Mouse (Mus musculus): ENCODE results near the gene Ric1.
"Not testable (repeated sequence)": the region's sequence is repeated elsewhere in the genome, so short reads cannot be mapped to it uniquely, and the experiment has no call there.

The Ric1 gene

DNA sequence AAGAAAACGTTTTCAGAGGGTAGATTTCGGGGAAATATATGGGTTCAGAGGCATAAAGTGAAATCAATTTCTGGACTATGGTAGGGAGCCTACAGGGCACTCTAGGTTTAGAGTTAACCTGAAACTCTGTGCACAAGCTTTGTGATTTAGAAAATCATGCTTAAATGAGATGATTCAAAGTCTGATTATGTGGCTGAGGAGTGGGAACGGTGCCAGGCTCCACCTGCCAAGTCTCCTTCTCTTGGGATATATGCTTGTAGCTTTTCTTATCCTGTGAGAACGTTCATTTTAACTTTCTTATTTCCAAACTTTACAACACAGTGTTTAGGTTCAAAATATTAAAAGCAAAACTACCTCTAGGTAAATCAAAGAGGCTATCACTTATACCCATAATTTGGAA lies 2.5 kb downstream of the Ric1 start:
- CTCF ChIA-PET, result no interaction called here

DNA sequence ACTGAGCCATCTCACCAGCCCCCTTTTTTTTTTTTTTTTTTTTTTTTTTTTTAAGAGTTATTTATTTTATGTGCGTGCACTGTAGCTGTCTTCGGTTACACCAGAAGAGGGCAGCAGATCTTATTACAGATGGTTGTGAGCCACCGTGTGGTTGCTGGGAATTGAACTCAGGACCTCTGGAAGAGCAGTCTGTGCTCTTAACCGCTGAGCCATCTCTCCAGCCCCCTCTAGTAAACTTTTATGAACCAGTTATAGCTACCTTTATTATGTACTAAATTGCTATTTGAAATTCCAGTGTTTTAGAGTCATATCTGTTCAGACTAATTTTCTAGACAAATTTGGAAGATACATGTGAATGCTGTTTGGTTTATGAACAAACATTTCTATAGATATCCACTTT lies 3.5 kb downstream of the Ric1 start:
- CTCF ChIA-PET, result interaction anchor here (0.7 kb wide), 1 partner anchor 17 kb away, joined by 4 read pairs; no protein-coding TSS in a partner anchor

DNA sequence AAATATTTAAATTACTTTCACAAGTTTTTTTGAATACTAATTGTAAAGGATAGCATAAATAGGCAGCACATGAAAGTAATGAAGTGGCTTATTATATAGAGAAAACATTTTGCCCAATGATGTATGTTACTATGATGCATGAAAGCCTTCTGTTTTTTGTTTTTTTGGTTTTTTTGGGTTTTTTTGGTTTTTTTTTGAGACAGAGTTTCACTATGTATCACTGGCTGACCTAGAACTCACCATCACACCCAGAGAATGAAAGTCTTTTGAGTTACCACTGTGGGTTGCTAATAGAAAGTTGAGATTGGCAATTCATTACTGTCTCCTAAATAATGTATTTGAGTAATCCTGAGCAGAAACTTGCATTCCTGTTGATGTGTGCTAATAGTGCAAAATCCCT lies 4.8 kb downstream of the Ric1 start:
- CTCF ChIA-PET, result no interaction called here

DNA sequence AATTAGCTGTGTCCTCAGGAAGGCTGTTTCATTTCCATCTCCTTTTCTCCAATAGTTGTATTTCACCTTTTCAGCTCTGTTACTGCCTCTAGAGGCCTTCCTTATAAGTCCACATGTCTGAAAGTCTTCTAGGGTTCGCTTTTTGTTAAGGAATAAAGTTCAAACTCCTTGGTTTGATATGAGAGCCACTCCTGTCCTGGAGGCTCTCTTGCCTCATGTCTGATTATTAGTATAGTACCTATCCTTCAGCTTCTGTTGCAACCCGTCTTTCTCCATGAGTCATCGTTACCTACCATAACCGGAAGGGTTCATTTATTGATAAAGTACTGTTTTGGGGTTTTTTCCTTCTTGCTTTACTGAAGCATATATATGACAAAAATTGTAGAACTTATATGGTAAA lies 5.2 kb downstream of the Ric1 start:
- CTCF ChIA-PET, result no interaction called here

DNA sequence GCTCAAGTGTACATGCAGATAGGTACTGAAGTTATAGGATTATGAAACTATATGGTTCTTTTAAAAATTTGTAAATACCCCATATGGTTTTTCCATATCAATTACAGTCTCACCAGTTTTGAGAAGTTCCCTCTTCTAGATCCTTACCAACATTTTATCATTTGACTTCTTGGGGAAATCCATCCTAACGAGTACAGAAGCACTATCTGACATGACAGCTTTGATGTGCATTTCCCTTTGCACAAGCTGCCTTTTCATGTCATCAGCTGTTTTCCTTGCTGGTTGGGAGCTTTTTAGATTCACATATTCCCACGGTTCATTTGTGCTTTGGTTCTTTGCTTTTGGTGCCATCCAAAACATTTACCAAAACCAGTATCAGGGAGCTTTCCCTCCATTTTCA lies 6.5 kb downstream of the Ric1 start:
- CTCF ChIA-PET, result no interaction called here

DNA sequence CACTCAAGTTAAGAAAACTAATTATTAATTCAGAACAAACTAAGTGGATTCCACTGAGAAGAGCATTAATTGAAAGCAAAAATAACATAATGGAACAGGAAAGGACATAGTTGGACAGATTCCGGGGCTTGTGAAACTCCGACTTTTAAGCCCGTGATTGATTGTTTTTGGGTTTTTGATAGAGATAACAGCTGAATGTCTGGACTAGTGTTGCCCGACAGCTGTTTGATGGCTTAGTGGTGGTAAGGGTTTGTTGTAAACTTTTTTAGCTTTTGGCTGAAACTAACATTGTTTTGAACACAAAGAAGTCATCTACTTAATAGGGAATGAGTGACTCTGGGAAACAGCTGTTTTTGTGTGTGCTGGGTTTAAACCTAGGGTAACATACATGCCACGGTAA lies 11.9 kb downstream of the Ric1 start:
- CTCF ChIA-PET, result interaction anchor here (0.5 kb wide), 1 partner anchor 258 kb away, joined by 3 read pairs; no protein-coding TSS in a partner anchor

DNA sequence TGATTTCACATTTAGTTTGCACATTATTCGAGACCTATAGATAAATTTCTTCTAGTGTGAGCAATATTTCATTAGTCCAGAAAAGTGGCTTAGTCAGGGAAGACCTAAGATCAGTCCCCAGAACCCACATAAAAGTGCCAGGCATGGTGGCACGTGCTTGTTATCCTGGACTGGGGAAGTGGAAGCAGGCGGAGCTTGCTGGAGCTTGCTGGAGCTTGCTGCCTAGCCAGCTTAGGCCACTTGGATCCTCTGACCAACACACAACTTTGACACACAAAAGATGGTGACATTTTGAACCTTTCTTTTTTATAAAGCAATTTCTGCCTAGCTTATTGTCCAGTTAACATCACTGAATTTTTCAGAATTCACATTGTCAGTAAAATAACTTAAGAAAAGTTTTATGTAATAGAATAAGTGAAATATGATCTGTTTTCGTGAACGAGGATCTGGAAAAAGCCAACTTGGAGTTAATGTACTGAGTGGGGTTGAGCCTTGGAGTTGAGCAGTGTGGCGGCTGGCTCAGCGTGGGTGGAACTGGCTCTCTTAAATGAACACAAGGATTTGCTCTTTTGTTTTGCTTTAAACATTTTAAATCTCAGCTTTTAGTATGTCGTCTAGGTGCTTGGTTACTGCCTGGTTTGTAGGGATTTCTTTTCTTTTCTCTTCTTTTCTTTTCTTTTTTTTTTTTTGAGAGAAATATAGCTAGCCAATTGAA lies 20.3 kb downstream of the Ric1 start:
- CTCF ChIA-PET, result no interaction called here

DNA sequence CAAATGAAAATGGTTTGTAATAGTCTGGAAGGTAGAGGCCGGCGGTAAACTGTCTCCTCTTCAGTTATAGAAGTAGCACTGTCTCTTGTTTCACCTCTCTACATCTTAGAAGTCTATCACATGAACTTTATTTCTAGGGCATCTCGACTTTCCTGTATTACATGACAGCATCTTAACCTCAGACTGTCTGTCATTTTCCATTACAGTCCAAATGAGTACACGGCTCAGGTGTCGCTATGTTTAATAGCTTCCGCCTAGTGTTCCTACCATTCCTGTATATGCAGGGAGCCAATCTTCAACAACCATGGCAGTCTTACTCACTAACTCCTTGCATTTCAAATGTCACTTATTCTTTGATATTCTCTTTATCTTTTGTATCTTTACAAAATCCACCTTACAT lies 21.9 kb downstream of the Ric1 start:
- CTCF ChIA-PET, result no interaction called here

DNA sequence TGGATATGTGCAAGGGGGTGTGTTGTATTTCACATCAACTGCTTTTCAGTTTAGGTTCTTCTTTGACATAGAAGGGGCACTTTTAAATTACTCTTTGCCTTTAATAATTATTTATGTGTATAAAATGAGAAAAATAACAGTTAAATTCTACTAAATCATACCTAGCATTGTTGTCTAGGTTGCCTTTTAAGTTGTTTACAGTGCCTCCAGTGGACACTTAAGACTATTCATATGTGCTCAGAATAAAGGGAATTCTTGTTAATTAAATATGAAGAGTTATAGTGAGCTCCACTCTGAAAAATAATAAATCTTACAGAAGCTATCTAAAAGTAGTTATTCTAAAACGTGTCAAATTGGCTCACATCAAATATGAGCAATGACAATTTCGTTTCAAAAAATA lies 28.5 kb downstream of the Ric1 start:
- CTCF ChIA-PET, result no interaction called here

DNA sequence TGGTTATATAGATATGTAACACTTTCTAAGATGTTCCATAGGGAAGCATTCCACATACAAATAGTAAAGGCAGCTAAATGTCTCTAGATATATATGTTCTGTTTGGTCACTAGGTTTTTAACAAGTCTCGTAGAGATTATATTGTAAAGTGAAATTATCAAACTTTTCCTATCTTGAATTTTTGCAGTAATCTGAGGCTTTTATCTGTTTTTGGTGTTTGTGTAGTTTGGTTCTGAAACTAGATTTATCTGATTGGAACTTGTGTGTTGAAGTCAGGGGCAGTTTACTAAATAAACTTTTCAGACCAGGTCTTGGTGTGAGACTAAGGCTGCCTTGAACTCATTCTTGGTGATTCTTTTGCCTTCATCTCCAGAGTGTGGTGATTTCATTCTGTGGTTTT lies 29.0 kb downstream of the Ric1 start:
- CTCF ChIA-PET, result interaction anchor here (0.6 kb wide), 1 partner anchor 288 kb away, joined by 3 read pairs; no protein-coding TSS in a partner anchor

DNA sequence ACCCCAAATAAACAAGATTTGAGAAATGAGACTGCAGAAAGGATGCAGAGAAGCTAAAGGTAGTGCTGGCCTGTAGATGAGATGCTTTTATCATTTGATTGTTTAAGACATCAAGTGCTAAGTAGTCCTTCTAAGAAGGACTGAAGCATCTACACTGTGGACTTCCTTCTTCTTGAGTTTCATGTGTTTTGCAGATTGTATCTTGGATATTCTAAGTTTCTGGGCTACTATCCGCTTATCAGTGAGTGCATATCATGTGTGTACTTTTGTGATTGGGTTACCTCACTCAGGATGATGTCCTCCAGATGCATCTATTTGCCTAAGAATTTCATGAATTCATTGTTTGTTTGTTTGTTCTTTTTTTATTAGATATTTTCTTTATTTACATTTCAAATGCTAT lies 29.9 kb downstream of the Ric1 start:
- CTCF ChIA-PET, result not testable (repeated sequence)

DNA sequence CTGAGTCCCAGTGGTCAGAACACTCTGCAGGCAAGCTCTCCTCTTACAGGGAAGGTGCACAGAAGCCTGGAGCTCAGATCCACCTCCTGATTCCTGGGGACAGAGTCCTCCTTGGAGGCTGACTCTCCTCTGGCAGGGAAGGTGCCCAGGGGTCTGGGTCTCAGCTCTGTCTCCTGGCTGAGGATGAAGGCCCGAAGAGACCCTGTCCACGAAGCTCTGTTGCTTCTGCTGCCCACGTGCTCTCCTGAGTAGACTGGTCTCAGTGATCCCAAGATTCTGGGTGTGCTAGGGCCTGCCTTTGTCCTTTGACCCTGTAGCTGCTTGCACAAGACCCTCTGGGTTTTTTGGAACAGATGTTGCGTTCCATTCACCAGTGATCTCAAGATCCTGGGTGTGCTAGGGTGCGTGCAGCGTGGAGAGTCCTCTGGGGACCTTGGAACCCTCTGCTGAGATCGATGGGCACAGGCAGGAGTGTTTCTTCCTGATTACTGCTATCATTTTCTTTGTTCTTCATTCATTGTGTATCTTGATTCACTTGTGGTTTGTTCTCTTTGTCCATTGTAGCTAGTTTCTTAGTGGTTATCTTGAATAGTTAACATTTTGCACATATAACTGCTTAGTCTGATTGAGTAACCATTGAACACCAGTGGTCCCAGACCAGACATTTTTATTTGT lies 35.2 kb downstream of the Ric1 start:
- CTCF ChIA-PET, result not testable (repeated sequence)

DNA sequence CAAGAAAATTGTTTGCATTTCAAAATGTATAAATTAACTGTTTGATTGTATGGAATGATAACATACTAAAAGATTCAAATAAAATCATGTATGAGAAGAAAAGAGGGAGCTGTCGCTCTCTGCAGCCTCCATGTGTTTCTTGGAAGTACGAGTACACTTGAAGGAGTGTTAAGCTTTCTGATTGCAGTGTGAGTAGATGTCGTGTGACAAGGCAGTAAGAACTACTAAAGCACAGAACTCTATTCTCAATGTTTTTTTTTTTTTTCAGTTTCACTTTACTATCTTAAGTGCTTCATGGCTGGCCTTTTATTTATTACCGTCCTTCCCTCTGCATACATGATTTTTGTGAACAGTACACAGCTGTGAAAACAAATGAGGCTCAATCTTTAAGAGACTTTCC lies 40.1 kb downstream of the Ric1 start:
- CTCF ChIA-PET, result interaction anchor here (0.6 kb wide), 1 partner anchor 27 kb away, joined by 4 read pairs; no protein-coding TSS in a partner anchor

DNA sequence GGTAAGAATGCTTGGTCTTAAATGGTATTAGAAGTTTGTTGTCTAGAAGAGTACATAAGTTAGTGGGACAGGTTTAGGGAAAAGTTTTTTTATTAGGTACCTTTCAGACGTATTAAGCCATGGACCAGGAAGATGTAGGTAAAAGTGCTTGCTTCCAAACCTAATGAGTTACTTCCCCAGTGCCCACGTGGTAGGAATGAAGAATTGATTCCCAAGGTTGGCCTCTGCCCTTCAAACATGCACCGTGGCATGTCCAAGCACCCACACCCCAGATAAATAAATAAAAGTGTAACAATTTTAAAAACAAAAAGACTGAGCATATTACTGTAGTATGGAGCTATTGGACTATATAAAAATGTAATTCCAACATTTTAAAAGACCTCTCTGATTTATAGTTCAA lies 40.5 kb downstream of the Ric1 start:
- CTCF ChIA-PET, result no interaction called here

DNA sequence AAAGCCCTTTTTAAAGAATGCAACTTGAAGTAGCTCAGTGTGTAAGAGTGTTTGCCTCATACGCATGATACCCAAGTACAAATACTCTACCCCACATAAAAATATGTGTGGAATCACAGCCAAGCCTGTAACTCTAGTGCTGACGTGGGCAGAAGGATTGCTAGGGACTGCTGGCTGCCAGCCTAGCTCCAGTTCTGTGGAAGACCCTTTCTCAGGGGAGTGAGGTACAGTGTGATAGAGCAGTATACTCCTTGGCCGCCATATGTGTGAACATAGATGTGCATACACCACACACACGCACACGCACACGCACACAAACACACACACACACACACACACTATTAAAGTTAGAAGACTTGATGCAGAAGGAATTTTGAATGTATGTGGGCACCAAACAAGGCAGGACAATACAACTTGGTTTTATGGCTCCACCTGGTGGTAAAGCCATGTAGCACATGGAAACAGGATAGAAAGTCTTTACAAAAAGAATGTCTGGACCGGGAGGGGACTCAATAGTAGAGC lies 41.2 kb downstream of the Ric1 start:
- CTCF ChIA-PET, result no interaction called here

DNA sequence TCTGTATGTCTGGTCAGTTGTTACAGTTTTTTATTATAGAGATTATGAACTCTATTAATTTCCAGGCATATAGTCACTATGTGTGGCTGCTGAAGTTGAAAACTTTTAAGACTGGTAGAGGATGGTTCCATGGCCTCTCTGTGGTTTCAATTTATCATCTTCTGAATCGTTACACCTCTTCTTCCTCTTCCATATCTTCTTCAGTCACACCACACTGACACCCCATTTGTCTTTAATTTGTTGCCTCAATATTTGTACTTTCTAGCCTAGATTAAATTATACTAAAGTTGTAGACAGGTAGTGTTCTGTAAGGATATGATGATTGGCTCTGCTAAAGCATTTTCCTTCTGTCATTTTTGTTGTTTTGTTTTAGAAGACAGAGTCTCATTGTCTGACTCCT lies 44.4 kb downstream of the Ric1 start:
- CTCF ChIA-PET, result interaction anchor here (0.7 kb wide), 1 partner anchor 588 kb away, joined by 15 read pairs; no protein-coding TSS in a partner anchor

DNA sequence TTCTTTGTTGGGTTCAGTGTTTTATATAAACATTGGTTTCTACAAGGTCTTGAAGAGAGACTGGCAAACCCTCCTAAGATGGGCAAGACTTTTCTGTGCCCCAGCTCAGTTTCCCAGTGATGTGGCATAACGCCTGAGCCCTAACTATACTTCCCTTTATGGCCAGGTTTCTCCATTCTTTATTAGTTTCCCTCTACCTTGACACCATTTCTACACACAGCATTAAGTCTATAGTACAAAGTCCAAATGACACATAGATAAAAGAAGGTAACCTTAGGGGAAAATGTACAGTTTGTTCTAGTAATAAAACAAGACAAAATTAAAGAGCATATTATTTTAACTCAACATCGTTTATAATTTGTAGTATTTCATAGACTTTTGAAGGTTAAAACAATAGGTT lies 60.4 kb downstream of the Ric1 start:
- CTCF ChIA-PET, result no interaction called here

DNA sequence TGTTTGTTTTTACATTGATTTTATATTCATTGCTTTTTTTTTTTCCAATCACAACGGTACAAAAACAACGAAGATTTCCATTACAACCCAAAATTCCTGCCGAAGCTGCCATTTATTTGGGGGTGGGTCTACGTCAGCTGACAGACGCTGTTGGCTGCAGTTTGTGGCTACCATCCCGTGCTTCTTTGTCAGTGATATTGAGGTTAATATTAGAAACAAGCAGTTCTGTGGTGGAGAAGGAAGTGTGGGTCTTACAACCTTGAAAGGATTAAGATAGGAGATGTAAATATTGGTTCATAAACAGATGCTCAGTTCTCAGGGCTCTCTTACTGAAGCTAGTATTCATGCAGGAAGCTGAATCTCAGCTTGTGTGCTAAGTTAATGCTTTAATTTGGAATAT lies 61.7 kb downstream of the Ric1 start:
- CTCF ChIA-PET, result no interaction called here

DNA sequence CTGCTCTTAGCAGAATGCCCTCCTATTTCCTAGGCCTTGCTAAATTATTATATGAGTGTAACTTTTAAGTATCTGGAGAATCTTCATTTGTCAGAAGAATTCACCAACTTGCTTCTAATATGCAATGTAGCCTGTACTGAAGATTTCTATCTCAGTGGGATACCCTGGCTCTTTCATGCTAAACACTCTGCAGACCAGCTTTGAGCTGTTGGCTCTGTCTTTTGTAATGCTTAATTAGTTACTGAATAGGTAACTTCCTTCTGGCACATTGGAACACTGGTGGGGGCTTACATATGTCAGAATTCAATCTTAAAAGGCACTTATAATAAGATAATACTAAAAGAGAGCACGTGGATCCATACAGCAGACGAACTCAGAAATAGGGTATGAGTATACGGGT lies 71.7 kb downstream of the Ric1 start:
- CTCF ChIA-PET, result not testable (repeated sequence)

DNA sequence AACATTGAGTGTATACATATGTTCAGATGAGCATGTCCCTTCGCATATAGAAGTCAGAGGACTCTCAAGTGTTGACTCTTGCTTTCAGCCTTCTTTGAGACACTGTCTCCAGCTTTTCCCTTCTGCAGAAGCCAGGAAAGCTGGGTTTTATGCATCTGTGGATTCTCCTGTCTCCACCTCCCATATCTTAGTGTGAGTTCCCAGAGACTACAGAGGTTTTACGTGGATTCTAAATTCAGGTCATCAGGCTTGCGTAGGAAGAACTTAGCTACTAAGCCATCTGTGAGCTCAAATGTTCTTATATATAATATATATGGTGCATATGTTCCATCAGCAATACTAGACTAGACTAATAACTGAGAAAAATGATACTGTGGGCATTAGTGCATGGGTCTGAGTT lies 74.2 kb downstream of the Ric1 start:
- CTCF ChIA-PET, result no interaction called here

DNA sequence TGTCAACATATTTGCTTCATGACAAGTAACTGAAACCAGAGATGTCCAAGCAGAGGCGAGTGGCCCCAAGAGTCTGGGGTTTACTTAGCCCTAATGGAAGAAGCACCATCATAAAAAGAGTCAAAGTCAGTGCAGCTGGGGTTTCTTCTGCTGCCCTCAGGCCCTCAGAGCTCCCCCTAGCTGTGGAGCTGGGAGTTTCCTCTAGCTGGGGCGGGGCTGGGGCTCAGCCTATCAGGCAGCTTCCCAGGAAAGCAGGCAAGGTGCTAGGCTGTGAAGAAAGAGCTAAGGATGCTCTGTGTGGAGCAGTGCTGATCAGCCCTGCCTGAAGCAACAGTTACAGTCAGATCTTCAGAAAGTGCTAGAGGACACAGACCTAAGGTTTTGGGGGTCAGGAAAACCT lies 74.9 kb downstream of the Ric1 start:
- CTCF ChIA-PET, result no interaction called here

DNA sequence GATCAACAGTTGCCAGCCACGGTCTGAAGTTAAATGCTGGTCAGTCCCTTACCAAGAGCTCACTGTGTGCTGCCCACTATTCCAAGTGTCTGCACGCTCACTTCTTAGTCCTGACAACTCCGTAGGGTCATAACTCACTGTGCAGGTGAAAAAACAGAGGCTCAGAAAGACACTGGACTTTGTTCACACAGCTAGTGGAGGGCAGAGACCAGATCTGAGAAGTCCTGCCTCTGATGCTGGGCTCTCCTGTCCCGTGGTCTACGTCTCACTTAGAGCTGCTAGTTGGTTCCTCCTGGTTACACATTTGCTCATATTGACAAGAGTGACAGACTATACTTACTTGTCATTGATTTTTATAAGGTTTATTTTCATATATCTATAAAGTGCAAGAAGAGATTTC lies 76.9 kb downstream of the Ric1 start:
- CTCF ChIA-PET, result no interaction called here

DNA sequence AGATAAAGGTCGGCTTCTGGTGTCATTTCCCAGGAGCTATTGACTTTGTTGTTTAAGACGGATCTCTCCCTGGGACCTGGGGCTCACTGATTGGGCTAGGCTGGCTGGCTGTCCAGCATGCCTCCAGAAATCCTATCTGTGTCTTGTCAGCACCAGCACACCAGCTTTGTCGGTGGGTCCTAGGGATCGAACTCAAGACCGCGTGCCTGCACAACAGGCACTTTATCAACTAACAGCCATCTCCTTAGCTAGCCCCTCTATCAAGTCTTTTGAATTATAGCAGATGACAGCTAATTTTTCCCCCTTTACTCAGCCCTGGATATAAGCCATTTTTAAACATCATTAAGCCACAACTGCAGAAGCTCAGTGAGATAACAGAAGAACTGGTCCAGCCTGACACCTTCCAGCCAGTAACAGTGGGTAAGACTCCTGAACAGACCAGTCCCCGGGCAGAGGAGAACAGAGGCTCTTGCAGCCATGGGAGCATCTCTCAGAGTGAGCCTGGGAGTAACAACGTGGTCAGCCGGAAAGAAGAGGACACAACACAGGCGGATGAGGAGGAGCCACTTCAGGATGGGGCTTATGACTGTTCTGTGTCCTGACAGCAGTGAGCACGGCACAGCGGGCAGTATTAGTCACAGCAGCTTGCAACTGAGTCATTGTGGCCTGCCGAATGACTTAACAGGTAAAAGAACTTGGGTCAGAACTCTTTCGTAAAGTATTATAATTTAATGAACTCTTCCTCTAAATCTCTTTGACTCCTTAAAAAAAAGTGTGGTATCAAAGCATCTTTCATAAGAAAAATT lies 81.7 kb downstream of the Ric1 start:
- CTCF ChIA-PET, result no interaction called here

Measured in spleen, embryonic (tissue).